Mouse (Mus musculus): Measurements from ENCODE around the gene Cyp1a1. TPM values are rescaled to one million over a fixed set of nuclear protein-coding genes. Genes with fewer than 3 reads are reported as not detected.

The Cyp1a1 gene
- polyA plus RNA-seq, 1 experiment from 2014 or later: not detected

GRCm38 (mm10) chr9:57728312-57728711 is 40.6 kb downstream of the Cyp1a1 start:
- DNase-seq (ENCODE audit: low spot score) (no peak), ATAC-seq (replicated peaks; ENCODE audit: insufficient number of reproducible peaks, low FRiP score, low TSS enrichment, low read depth) (no peak)
- WGBS: 86% methylated on average over 1 of the region's 1 CpGs
- Histone ChIP-seq H3K4me3 (ENCODE audit: low read depth, low read length) (no peak overlapping the region), H3K4me1 (ENCODE audit: control insufficient read depth, insufficient read depth, low read length) (no peaks in the 10 kb centered on the region), H3K27ac (replicated peaks; ENCODE audit: low read depth, low read length) (no peak overlapping the region), H3K36me3 (replicated peaks; ENCODE audit: control insufficient read depth, insufficient read depth, low read depth, low read length) (no peaks in the 10 kb centered on the region; the same call in 1 of the 2 replicates), H3K4me2 (ENCODE audit: low read depth, low read length) (no peak overlapping the region), H3K9ac (replicated peaks; ENCODE audit: low read length) (no peak overlapping the region), H3K9me3 (replicated peaks; ENCODE audit: control insufficient read depth, low read length) (no peaks in the 10 kb centered on the region), H3K27me3 (ENCODE audit: control insufficient read depth, insufficient read depth, low read length) (no peaks in the 10 kb centered on the region)

GRCm38 (mm10) chr9:57733606-57734005 is 45.9 kb downstream of the Cyp1a1 start:
- WGBS: 91% methylated on average over 6 of the region's 6 CpGs
- no peaks in the 10 kb centered on the region for H3K4me1 ChIP-seq (ENCODE audit: control insufficient read depth, insufficient read depth, low read length)
- H3K9me3 ChIP-seq (replicated peaks; ENCODE audit: control insufficient read depth, low read length): no peaks in the 10 kb centered on the region
- no peak overlapping the region for H3K4me3 ChIP-seq (ENCODE audit: low read depth, low read length)
- no peak for DNase-seq (ENCODE audit: low spot score)
- no peak overlapping the region for H3K4me2 ChIP-seq (ENCODE audit: low read depth, low read length)
- no peaks in the 10 kb centered on the region; the same call in 1 of the 2 replicates for H3K36me3 ChIP-seq (replicated peaks; ENCODE audit: control insufficient read depth, insufficient read depth, low read depth, low read length)
- no peak overlapping the region for H3K9ac ChIP-seq (replicated peaks; ENCODE audit: low read length)
- H3K27me3 ChIP-seq (ENCODE audit: control insufficient read depth, insufficient read depth, low read length): no peaks in the 10 kb centered on the region
- H3K27ac ChIP-seq (replicated peaks; ENCODE audit: low read depth, low read length): no peak overlapping the region
- no peak for ATAC-seq (replicated peaks; ENCODE audit: insufficient number of reproducible peaks, low FRiP score, low TSS enrichment, low read depth)

- Histone ChIP-seq H3K4me2 (ENCODE audit: low read depth, low read length) (no peak overlapping the region), H3K9me3 (replicated peaks; ENCODE audit: control insufficient read depth, low read length) (no peaks in the 10 kb centered on the region), H3K4me1 (ENCODE audit: control insufficient read depth, insufficient read depth, low read length) (no peaks in the 10 kb centered on the region), H3K27ac (replicated peaks; ENCODE audit: low read depth, low read length) (no peak overlapping the region), H3K4me3 (ENCODE audit: low read depth, low read length) (no peak overlapping the region), H3K9ac (replicated peaks; ENCODE audit: low read length) (no peak overlapping the region), H3K27me3 (ENCODE audit: control insufficient read depth, insufficient read depth, low read length) (no peaks in the 10 kb centered on the region), H3K36me3 (replicated peaks; ENCODE audit: control insufficient read depth, insufficient read depth, low read depth, low read length) (no peaks in the 10 kb centered on the region; the same call in 1 of the 2 replicates)
- no peak for ATAC-seq (replicated peaks; ENCODE audit: insufficient number of reproducible peaks, low FRiP score, low TSS enrichment, low read depth)
- WGBS: 87% methylated on average over 5 of the region's 5 CpGs
- DNase-seq (ENCODE audit: low spot score): no peak
Measured at GRCm38 (mm10) chr9:57739863-57740262, 52.1 kb downstream of the Cyp1a1 start.

- DNase-seq (ENCODE audit: low spot score) (peak; percentile 68), ATAC-seq (replicated peaks; ENCODE audit: insufficient number of reproducible peaks, low FRiP score, low TSS enrichment, low read depth) (no peak)
- Histone ChIP-seq H3K36me3 (replicated peaks; ENCODE audit: control insufficient read depth, insufficient read depth, low read depth, low read length) (no peaks in the 10 kb centered on the region; the same call in none of the 2 replicates), H3K9ac (replicated peaks; ENCODE audit: low read length) (no peak overlapping the region), H3K4me3 (ENCODE audit: low read depth, low read length) (no peak overlapping the region), H3K9me3 (replicated peaks; ENCODE audit: control insufficient read depth, low read length) (no peaks in the 10 kb centered on the region), H3K27me3 (ENCODE audit: control insufficient read depth, insufficient read depth, low read length) (no peaks in the 10 kb centered on the region), H3K4me1 (ENCODE audit: control insufficient read depth, insufficient read depth, low read length) (no peaks in the 10 kb centered on the region), H3K4me2 (ENCODE audit: low read depth, low read length) (no peak overlapping the region), H3K27ac (replicated peaks; ENCODE audit: low read depth, low read length) (no peak overlapping the region)
- WGBS: 69% methylated on average over 3 of the region's 3 CpGs
Measured at GRCm38 (mm10) chr9:57744462-57745091, 56.8 kb downstream of the Cyp1a1 start.

- Histone ChIP-seq H3K4me2 (ENCODE audit: low read depth, low read length) (no peak overlapping the region), H3K36me3 (replicated peaks; ENCODE audit: control insufficient read depth, insufficient read depth, low read depth, low read length) (peaks cover 11% of the 10 kb centered on the region), H3K4me1 (ENCODE audit: control insufficient read depth, insufficient read depth, low read length) (no peaks in the 10 kb centered on the region), H3K27ac (replicated peaks; ENCODE audit: low read depth, low read length) (no peak overlapping the region), H3K4me3 (ENCODE audit: low read depth, low read length) (no peak overlapping the region), H3K9ac (replicated peaks; ENCODE audit: low read length) (no peak overlapping the region), H3K27me3 (ENCODE audit: control insufficient read depth, insufficient read depth, low read length) (no peaks in the 10 kb centered on the region), H3K9me3 (replicated peaks; ENCODE audit: control insufficient read depth, low read length) (no peaks in the 10 kb centered on the region)
- 84% methylated on average over 1 of the region's 1 CpGs for WGBS
- no peak for DNase-seq (ENCODE audit: low spot score)
- no peak for ATAC-seq (replicated peaks; ENCODE audit: insufficient number of reproducible peaks, low FRiP score, low TSS enrichment, low read depth)
Measured at GRCm38 (mm10) chr9:57747067-57747466, 59.3 kb downstream of the Cyp1a1 start.

- Histone ChIP-seq H3K27ac (replicated peaks; ENCODE audit: low read depth, low read length) (no peak overlapping the region), H3K9me3 (replicated peaks; ENCODE audit: control insufficient read depth, low read length) (no peaks in the 10 kb centered on the region), H3K4me2 (ENCODE audit: low read depth, low read length) (no peak overlapping the region), H3K9ac (replicated peaks; ENCODE audit: low read length) (no peak overlapping the region), H3K4me3 (ENCODE audit: low read depth, low read length) (no peak overlapping the region), H3K36me3 (replicated peaks; ENCODE audit: control insufficient read depth, insufficient read depth, low read depth, low read length) (peaks cover 16% of the 10 kb centered on the region), H3K27me3 (ENCODE audit: control insufficient read depth, insufficient read depth, low read length) (no peaks in the 10 kb centered on the region), H3K4me1 (ENCODE audit: control insufficient read depth, insufficient read depth, low read length) (no peaks in the 10 kb centered on the region)
- 89% methylated on average over 6 of the region's 6 CpGs for WGBS
- no peak for ATAC-seq (replicated peaks; ENCODE audit: insufficient number of reproducible peaks, low FRiP score, low TSS enrichment, low read depth)
- DNase-seq (ENCODE audit: low spot score): no peak
Measured at GRCm38 (mm10) chr9:57748137-57748536, 60.4 kb downstream of the Cyp1a1 start.

- DNase-seq (ENCODE audit: low spot score) (no peak), ATAC-seq (replicated peaks; ENCODE audit: insufficient number of reproducible peaks, low FRiP score, low TSS enrichment, low read depth) (no peak)
- 94% methylated on average over 1 of the region's 1 CpGs for WGBS
- Histone ChIP-seq H3K4me2 (ENCODE audit: low read depth, low read length) (no peak overlapping the region), H3K4me1 (ENCODE audit: control insufficient read depth, insufficient read depth, low read length) (no peaks in the 10 kb centered on the region), H3K9ac (replicated peaks; ENCODE audit: low read length) (no peak overlapping the region), H3K4me3 (ENCODE audit: low read depth, low read length) (no peak overlapping the region), H3K36me3 (replicated peaks; ENCODE audit: control insufficient read depth, insufficient read depth, low read depth, low read length) (peaks cover 19% of the 10 kb centered on the region), H3K27me3 (ENCODE audit: control insufficient read depth, insufficient read depth, low read length) (no peaks in the 10 kb centered on the region), H3K9me3 (replicated peaks; ENCODE audit: control insufficient read depth, low read length) (no peaks in the 10 kb centered on the region), H3K27ac (replicated peaks; ENCODE audit: low read depth, low read length) (no peak overlapping the region)
Measured at GRCm38 (mm10) chr9:57748831-57749230, 61.1 kb downstream of the Cyp1a1 start.

- H3K27ac ChIP-seq (replicated peaks; ENCODE audit: low read depth, low read length): no peak overlapping the region
- no peaks in the 10 kb centered on the region for H3K4me1 ChIP-seq (ENCODE audit: control insufficient read depth, insufficient read depth, low read length)
- no peak overlapping the region for H3K4me2 ChIP-seq (ENCODE audit: low read depth, low read length)
- H3K9me3 ChIP-seq (replicated peaks; ENCODE audit: control insufficient read depth, low read length): no peaks in the 10 kb centered on the region
- H3K27me3 ChIP-seq (ENCODE audit: control insufficient read depth, insufficient read depth, low read length): no peaks in the 10 kb centered on the region
- no peak overlapping the region for H3K9ac ChIP-seq (replicated peaks; ENCODE audit: low read length)
- whole genome bisulfite sequencing: 90% methylated on average over 7 of the region's 7 CpGs
- peaks cover 29% of the 10 kb centered on the region for H3K36me3 ChIP-seq (replicated peaks; ENCODE audit: control insufficient read depth, insufficient read depth, low read depth, low read length)
- ATAC-seq (replicated peaks; ENCODE audit: insufficient number of reproducible peaks, low FRiP score, low TSS enrichment, low read depth) (no peak), DNase-seq (ENCODE audit: low spot score) (no peak)
- no peak overlapping the region for H3K4me3 ChIP-seq (ENCODE audit: low read depth, low read length)
Measured at GRCm38 (mm10) chr9:57750901-57751300, 63.2 kb downstream of the Cyp1a1 start.

All from embryonic facial prominence, embryonic 11.5 days (tissue).